Mouse (Mus musculus) thymus, postnatal 25 days (tissue): ENCODE measurements around the gene 3425401B19Rik.

Experiments
- DNase-seq: peaks from one replicate; pipeline ENCODE4 v3.0.0; 2022

3425401B19Rik gene

GRCm38 (mm10) chr14:32685124-32685826, at the start of gene 3425401B19Rik:
Gene 3425401B19Rik, minus strand, starts transcription at chr14:32685293.
- no peak for DNase-seq

GRCm38 (mm10) chr14:32732961-32733360, 47.9 kb upstream of the 3425401B19Rik start:
- DNase-seq, result no peak

GRCm38 (mm10) chr14:32726864-32727263, 41.8 kb upstream of the 3425401B19Rik start:
- no peak for DNase-seq

GRCm38 (mm10) chr14:32721461-32721860, 36.4 kb upstream of the 3425401B19Rik start:
- no peak for DNase-seq

GRCm38 (mm10) chr14:32716763-32717439, 31.8 kb upstream of the 3425401B19Rik start:
- DNase-seq, result peak; percentile 6

- no peak for DNase-seq
Measured at GRCm38 (mm10) chr14:32715489-32715888, 30.4 kb upstream of the 3425401B19Rik start.

GRCm38 (mm10) chr14:32715076-32715475, 30.0 kb upstream of the 3425401B19Rik start:
- no peak for DNase-seq

GRCm38 (mm10) chr14:32709861-32710260, 24.8 kb upstream of the 3425401B19Rik start:
- DNase-seq, result no peak

GRCm38 (mm10) chr14:32708756-32709155, 23.7 kb upstream of the 3425401B19Rik start:
- DNase-seq, result no peak

GRCm38 (mm10) chr14:32707938-32708337, 22.8 kb upstream of the 3425401B19Rik start:
- DNase-seq, result no peak

GRCm38 (mm10) chr14:32700972-32701371, 15.9 kb upstream of the 3425401B19Rik start:
- DNase-seq, result no peak

GRCm38 (mm10) chr14:32698556-32698955, 13.5 kb upstream of the 3425401B19Rik start:
- DNase-seq, result no peak

GRCm38 (mm10) chr14:32697774-32698173, 12.7 kb upstream of the 3425401B19Rik start:
- no peak for DNase-seq

- no peak for DNase-seq
Measured at GRCm38 (mm10) chr14:32696344-32696743, 11.3 kb upstream of the 3425401B19Rik start.

GRCm38 (mm10) chr14:32695906-32696305, 10.8 kb upstream of the 3425401B19Rik start:
- DNase-seq, result no peak

- DNase-seq, result no peak
Measured at GRCm38 (mm10) chr14:32684735-32685105, 373 bp downstream of the 3425401B19Rik start.

GRCm38 (mm10) chr14:32683982-32684734, 935 bp downstream of the 3425401B19Rik start:
- no peak for DNase-seq

- no peak for DNase-seq
Measured at GRCm38 (mm10) chr14:32683251-32683838, 1.7 kb downstream of the 3425401B19Rik start.

- DNase-seq, result no peak
Measured at GRCm38 (mm10) chr14:32682536-32682935, 2.6 kb downstream of the 3425401B19Rik start.

- DNase-seq, result no peak
Measured at GRCm38 (mm10) chr14:32681603-32682002, 3.5 kb downstream of the 3425401B19Rik start.

- DNase-seq, result no peak
Measured at GRCm38 (mm10) chr14:32678565-32678964, 6.5 kb downstream of the 3425401B19Rik start.

- no peak for DNase-seq
Measured at GRCm38 (mm10) chr14:32673178-32673577, 11.9 kb downstream of the 3425401B19Rik start.

- DNase-seq, result no peak
Measured at GRCm38 (mm10) chr14:32663099-32663498, 22.0 kb downstream of the 3425401B19Rik start.
